Mouse (Mus musculus) limb, embryonic 13.5 days (tissue): ENCODE data around the gene Fdxacb1. TPM values are rescaled to one million over a fixed set of nuclear protein-coding genes. Genes with fewer than 3 reads are reported as not detected.

Source experiments
- ATAC-seq: fragments of 200-750 bp; cut with Nextera tagmentation; 2 replicates; pipeline ENCODE4 v1.8.0; 2017; ENCODE audit warnings: low read depth, moderate number of reproducible peaks, moderate TSS enrichment; ENCODE audit not compliant: low FRiP score
- H3K27ac ChIP-seq: fragments of 300-500 bp; sonication (generic); 2 replicates; pipeline ENCODE4 v1.5.1; 2015; ENCODE audit warnings: inconsistent platforms, mild to moderate bottlenecking, moderate library complexity
- H3K27me3 ChIP-seq: fragments of 300-500 bp; sonication (generic); 2 replicates; pipeline ENCODE4 v1.6.1; 2015; ENCODE audit warnings: mild to moderate bottlenecking, inconsistent platforms
- H3K36me3 ChIP-seq: fragments of 300-500 bp; sonication (generic); 2 replicates; pipeline ENCODE4 v1.6.1; 2015; ENCODE audit warnings: inconsistent platforms, mild to moderate bottlenecking, moderate library complexity
- H3K4me1 ChIP-seq: fragments of 300-500 bp; sonication (generic); 2 replicates; pipeline ENCODE4 v1.6.1; 2015; ENCODE audit warnings: inconsistent platforms
- H3K4me2 ChIP-seq: fragments of 300-500 bp; sonication (generic); replicated peaks from 2 replicates; pipeline ENCODE4 v1.6.1; 2015; ENCODE audit warnings: inconsistent platforms, mild to moderate bottlenecking, moderate library complexity
- H3K4me3 ChIP-seq: fragments of 300-500 bp; sonication (generic); 2 replicates; pipeline ENCODE4 v1.5.1; 2015; ENCODE audit warnings: moderate library complexity, mild to moderate bottlenecking, inconsistent platforms
- H3K9ac ChIP-seq: fragments of 300-500 bp; sonication (generic); 2 replicates; pipeline ENCODE4 v1.6.1; 2015; ENCODE audit warnings: mild to moderate bottlenecking, inconsistent platforms
- H3K9me3 ChIP-seq: fragments of 300-500 bp; sonication (generic); 2 replicates; pipeline ENCODE4 v1.6.1; 2016; ENCODE audit warnings: inconsistent platforms
- WGBS: fragments of 180-500 bp; shearing (Covaris S2); methylation state at CpG from one replicate; pipeline ENCODE4 v1.1.7; 2015; 5-methylcytosine and 5-hydroxymethylcytosine counted together
- polyA plus RNA-seq: library from polyadenylated mRNA; unstranded; fragments of >200 nt; fragmentation: Nextera tagmentation; extraction: Ambion mirVana; gene quantifications from 2 replicates; pipeline ENCODE4 v1.2.1, GENCODE M21; 2015

Fdxacb1 gene
- polyA plus RNA-seq, 1 experiment from 2014 or later, result 11.0 TPM

GRCm38 (mm10) chr9:50776162-50776760, 8.2 kb downstream of the Fdxacb1 start:
- H3K27ac ChIP-seq, result no peak overlapping the region; the same call in 1 of the 2 replicates
- peaks cover 17% of the 10 kb centered on the region for H3K4me1 ChIP-seq
- whole genome bisulfite sequencing, result 55% methylated on average over 11 of the region's 11 CpGs
- peak overlapping the region; percentile 74 for H3K4me3 ChIP-seq
- no peaks in the 10 kb centered on the region for H3K9me3 ChIP-seq
- no peaks in the 10 kb centered on the region for H3K27me3 ChIP-seq
- H3K36me3 ChIP-seq, result peaks cover 44% of the 10 kb centered on the region
- H3K4me2 ChIP-seq, result peak overlapping the region; percentile 83
- H3K9ac ChIP-seq, result peak overlapping the region; percentile 87
- no peak for ATAC-seq

DNA sequence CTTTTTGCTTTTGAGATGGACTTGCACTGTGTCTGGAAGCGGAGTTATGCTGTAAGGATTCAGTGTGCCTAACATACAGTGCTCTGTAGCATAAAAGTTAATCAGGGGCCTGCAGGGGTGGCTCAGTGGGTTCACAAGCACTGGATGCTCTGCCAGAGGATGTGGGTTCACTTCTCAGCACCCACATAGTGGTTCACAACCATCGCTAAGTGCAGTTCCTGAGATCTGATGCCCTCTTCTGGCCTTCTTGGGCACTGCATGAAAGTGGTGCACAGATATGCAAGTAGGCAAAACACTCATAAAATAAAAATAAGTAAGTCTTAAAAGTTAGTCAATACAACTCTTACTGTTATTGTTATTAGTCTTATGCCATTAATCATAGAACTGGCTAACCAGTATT, 14.1 kb downstream of the Fdxacb1 start:
- H3K36me3 ChIP-seq, result peaks cover 85% of the 10 kb centered on the region
- WGBS, result 75% methylated on average over 2 of the region's 2 CpGs
- H3K4me3 ChIP-seq, result no peak overlapping the region
- no peaks in the 10 kb centered on the region for H3K27me3 ChIP-seq
- no peak overlapping the region for H3K9ac ChIP-seq
- H3K4me2 ChIP-seq, result no peak overlapping the region
- H3K27ac ChIP-seq, result no peak overlapping the region
- no peaks in the 10 kb centered on the region for H3K4me1 ChIP-seq
- no peak for ATAC-seq
- no peaks in the 10 kb centered on the region for H3K9me3 ChIP-seq

- 92% methylated on average over 3 of the region's 3 CpGs for WGBS
- Histone ChIP-seq H3K9me3 (no peaks in the 10 kb centered on the region), H3K27me3 (no peaks in the 10 kb centered on the region), H3K4me2 (no peak overlapping the region), H3K4me3 (no peak overlapping the region), H3K4me1 (no peaks in the 10 kb centered on the region), H3K36me3 (peaks cover 80% of the 10 kb centered on the region), H3K27ac (no peak overlapping the region), H3K9ac (no peak overlapping the region)
- no peak for ATAC-seq
Observed at GRCm38 (mm10) chr9:50795266-50795665, 27.2 kb downstream of the Fdxacb1 start.

- 84% methylated on average over 8 of the region's 8 CpGs for WGBS
- H3K9ac ChIP-seq, result no peak overlapping the region
- H3K4me2 ChIP-seq, result no peak overlapping the region
- no peak overlapping the region for H3K27ac ChIP-seq
- H3K27me3 ChIP-seq, result no peaks in the 10 kb centered on the region
- no peak for ATAC-seq
- peaks cover 82% of the 10 kb centered on the region for H3K36me3 ChIP-seq
- no peaks in the 10 kb centered on the region for H3K4me1 ChIP-seq
- no peaks in the 10 kb centered on the region for H3K9me3 ChIP-seq
- no peak overlapping the region for H3K4me3 ChIP-seq
Observed at GRCm38 (mm10) chr9:50796776-50797175, 28.7 kb downstream of the Fdxacb1 start.

- WGBS, result 96% methylated on average over 7 of the region's 7 CpGs
Observed at GRCm38 (mm10) chr9:50797641-50798040, 29.6 kb downstream of the Fdxacb1 start.

GRCm38 (mm10) chr9:50798368-50798767, 30.3 kb downstream of the Fdxacb1 start:
- Histone ChIP-seq H3K9ac (no peak overlapping the region), H3K4me3 (no peak overlapping the region), H3K4me1 (no peaks in the 10 kb centered on the region), H3K4me2 (no peak overlapping the region), H3K27ac (no peak overlapping the region), H3K36me3 (peaks cover 87% of the 10 kb centered on the region), H3K9me3 (no peaks in the 10 kb centered on the region), H3K27me3 (no peaks in the 10 kb centered on the region)
- no peak for ATAC-seq
- 92% methylated on average over 5 of the region's 5 CpGs for WGBS

More at GRCm38 (mm10) chr9:50797641-50798040, 29.6 kb downstream of the Fdxacb1 start:
- Histone ChIP-seq H3K27ac (no peak overlapping the region), H3K27me3 (no peaks in the 10 kb centered on the region), H3K9me3 (no peaks in the 10 kb centered on the region), H3K4me1 (no peaks in the 10 kb centered on the region), H3K9ac (no peak overlapping the region), H3K36me3 (peaks cover 82% of the 10 kb centered on the region), H3K4me2 (no peak overlapping the region), H3K4me3 (no peak overlapping the region)
- ATAC-seq, result no peak

DNA sequence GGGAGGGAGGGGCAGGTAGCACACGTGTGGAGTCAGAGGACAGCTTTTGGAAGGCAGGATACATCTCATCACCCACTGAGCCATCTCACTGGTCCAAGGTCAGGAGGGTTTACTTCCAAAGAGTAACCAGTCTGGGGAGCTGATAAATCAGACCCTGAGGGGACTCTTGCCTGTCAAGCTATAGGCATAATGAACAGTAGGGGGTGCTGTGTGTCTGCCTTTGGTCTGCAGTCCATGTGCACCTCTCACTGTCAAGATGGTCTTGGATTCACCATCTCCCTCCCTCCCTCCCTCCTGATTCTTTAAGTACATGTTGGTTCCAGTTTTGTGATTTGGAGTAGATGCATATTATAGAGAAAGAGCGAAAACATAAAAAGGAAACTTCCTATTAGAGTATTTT, 32.9 kb downstream of the Fdxacb1 start:
- Histone ChIP-seq H3K27ac (no peak overlapping the region), H3K9ac (no peak overlapping the region), H3K36me3 (peaks cover 88% of the 10 kb centered on the region), H3K4me3 (no peak overlapping the region), H3K4me1 (no peaks in the 10 kb centered on the region), H3K9me3 (no peaks in the 10 kb centered on the region), H3K27me3 (no peaks in the 10 kb centered on the region), H3K4me2 (no peak overlapping the region)
- WGBS, result 71% methylated on average over 2 of the region's 2 CpGs
- ATAC-seq, result no peak

DNA sequence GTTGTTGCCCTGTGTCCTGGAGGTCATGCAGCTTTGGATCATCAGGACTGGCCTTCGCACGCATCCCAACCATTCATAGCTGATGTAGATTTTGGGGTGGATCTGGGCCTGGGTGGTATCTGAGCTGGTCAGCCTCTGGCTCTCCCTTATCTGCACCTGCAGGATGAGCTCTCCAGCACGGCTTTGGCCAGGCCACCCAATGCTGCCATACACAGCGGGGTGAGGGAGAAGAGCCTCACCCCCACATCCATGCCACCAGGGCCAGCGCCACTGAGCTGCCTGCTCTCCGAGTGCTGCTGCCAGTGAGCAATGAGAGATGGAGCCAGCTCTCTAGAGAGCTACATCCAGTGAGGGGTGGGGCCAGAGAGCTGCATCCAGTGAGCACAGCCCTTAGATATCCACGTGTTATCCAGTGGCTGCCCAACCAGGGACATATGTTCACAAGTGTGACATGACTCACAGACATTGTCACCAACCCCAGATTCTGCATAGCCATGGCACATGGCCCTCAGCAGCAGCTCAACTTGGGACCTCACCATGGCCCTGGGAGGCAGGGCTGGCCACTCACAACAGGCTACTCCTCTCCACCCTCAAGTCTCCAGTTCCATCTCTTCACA, 35.1 kb downstream of the Fdxacb1 start:
- peaks cover 91% of the 10 kb centered on the region for H3K36me3 ChIP-seq
- H3K9me3 ChIP-seq, result no peaks in the 10 kb centered on the region
- no peak for ATAC-seq
- 91% methylated on average over 7 of the region's 7 CpGs for WGBS
- no peaks in the 10 kb centered on the region for H3K4me1 ChIP-seq
- no peaks in the 10 kb centered on the region for H3K27me3 ChIP-seq
- no peak overlapping the region for H3K4me3 ChIP-seq
- H3K9ac ChIP-seq, result no peak overlapping the region
- H3K27ac ChIP-seq, result no peak overlapping the region
- no peak overlapping the region for H3K4me2 ChIP-seq

- Histone ChIP-seq H3K4me3 (no peak overlapping the region), H3K27me3 (no peaks in the 10 kb centered on the region), H3K4me1 (no peaks in the 10 kb centered on the region), H3K9ac (no peak overlapping the region), H3K9me3 (no peaks in the 10 kb centered on the region), H3K27ac (no peak overlapping the region), H3K4me2 (no peak overlapping the region), H3K36me3 (peaks cover 86% of the 10 kb centered on the region)
- WGBS, result 84% methylated on average over 6 of the region's 6 CpGs
- no peak for ATAC-seq
Observed at GRCm38 (mm10) chr9:50808471-50808870, 40.4 kb downstream of the Fdxacb1 start.

DNA sequence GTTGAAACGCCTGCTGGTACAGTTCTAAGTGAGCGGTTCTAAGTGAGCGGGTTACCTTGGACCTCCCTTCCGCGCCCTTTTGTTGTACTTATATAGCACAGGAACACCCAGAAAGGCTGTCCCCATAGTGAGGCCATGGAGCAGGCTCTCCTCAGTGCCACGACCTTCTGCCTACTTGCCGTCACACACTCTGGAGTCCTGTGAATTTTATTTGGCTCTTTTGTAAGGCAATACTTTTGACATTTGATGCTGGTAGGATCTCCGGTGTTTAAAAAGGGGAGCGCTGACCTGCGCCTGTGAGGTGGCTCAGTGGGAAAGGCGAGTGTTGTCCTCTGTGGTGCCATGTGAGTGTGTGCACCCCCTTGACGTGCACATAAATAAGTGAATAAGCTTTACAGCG, 41.1 kb downstream of the Fdxacb1 start:
- ATAC-seq, result no peak
- Histone ChIP-seq H3K27ac (no peak overlapping the region), H3K36me3 (peaks cover 88% of the 10 kb centered on the region), H3K9ac (no peak overlapping the region), H3K27me3 (no peaks in the 10 kb centered on the region), H3K4me1 (no peaks in the 10 kb centered on the region), H3K4me2 (no peak overlapping the region), H3K4me3 (no peak overlapping the region), H3K9me3 (no peaks in the 10 kb centered on the region)
- 85% methylated on average over 13 of the region's 13 CpGs for WGBS

- Histone ChIP-seq H3K4me1 (no peaks in the 10 kb centered on the region), H3K9me3 (no peaks in the 10 kb centered on the region), H3K27me3 (no peaks in the 10 kb centered on the region), H3K27ac (no peak overlapping the region), H3K4me3 (no peak overlapping the region), H3K36me3 (peaks cover 83% of the 10 kb centered on the region), H3K4me2 (no peak overlapping the region), H3K9ac (no peak overlapping the region)
- WGBS, result 96% methylated on average over 7 of the region's 7 CpGs
- ATAC-seq, result no peak
Observed at GRCm38 (mm10) chr9:50811187-50811586, 43.2 kb downstream of the Fdxacb1 start.

GRCm38 (mm10) chr9:50811746-50812145, 43.7 kb downstream of the Fdxacb1 start:
- Histone ChIP-seq H3K4me2 (no peak overlapping the region), H3K4me3 (no peak overlapping the region), H3K27ac (no peak overlapping the region), H3K27me3 (no peaks in the 10 kb centered on the region), H3K4me1 (no peaks in the 10 kb centered on the region), H3K9ac (no peak overlapping the region), H3K36me3 (peaks cover 82% of the 10 kb centered on the region), H3K9me3 (no peaks in the 10 kb centered on the region)
- 79% methylated on average over 2 of the region's 2 CpGs for WGBS
- ATAC-seq, result no peak

DNA sequence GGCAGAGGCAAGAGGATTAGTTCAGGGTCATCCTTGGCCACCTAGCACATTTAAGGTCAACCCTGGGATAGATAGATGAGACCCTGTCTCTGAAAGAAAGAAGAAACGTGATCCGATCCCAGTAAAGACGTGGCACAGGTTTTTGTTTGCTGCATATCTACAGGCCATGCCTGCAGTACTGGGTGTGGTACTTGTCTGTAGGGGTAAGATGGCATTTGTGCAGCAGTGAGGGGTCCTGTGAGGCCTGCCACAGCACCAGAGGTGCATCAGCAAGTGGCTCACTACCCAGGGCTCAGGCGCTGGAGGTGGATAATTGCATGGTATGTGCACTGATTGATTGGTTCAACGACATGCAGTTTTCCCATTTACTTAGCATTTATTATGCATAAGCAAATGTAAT, 45.8 kb downstream of the Fdxacb1 start:
- Histone ChIP-seq H3K4me2 (no peak overlapping the region), H3K4me1 (no peaks in the 10 kb centered on the region), H3K4me3 (no peak overlapping the region), H3K9me3 (no peaks in the 10 kb centered on the region), H3K36me3 (peaks cover 81% of the 10 kb centered on the region), H3K27me3 (no peaks in the 10 kb centered on the region), H3K9ac (no peak overlapping the region), H3K27ac (no peak overlapping the region)
- no peak for ATAC-seq
- WGBS, result 94% methylated on average over 5 of the region's 5 CpGs
